Mouse (Mus musculus) CH12.LX (cell line): ENCODE data around the gene Krt84.

Experiments
- CTCF ChIP-seq, 2 experiments: IDR thresholded peaks in 1 of 2; conservative IDR thresholded peaks in 1 of 2; 2 replicates each; pipeline ENCODE4 v1.5.1; 2011 to 2012; ENCODE audit warnings: low read depth in 2 of 2, low read length in 2 of 2, improper control_type of control experiment in 1 of 2, inconsistent platforms in 1 of 2, mild to moderate bottlenecking in 1 of 2, moderate library complexity in 1 of 2
- EP300 ChIP-seq: IDR thresholded peaks from 2 replicates; pipeline ENCODE4 v1.6.1; 2011; ENCODE audit warnings: low read length, improper control_type of control experiment
- HCFC1 ChIP-seq: IDR thresholded peaks from 2 replicates; pipeline ENCODE4 v1.6.1; 2012; ENCODE audit warnings: low read depth, mild to moderate bottlenecking, inconsistent platforms, low read length, improper control_type of control experiment
- JUND ChIP-seq: conservative IDR thresholded peaks from 2 replicates; pipeline ENCODE4 v1.6.1; 2011; ENCODE audit warnings: low read depth, low read length, improper control_type of control experiment
- MAFK ChIP-seq: IDR thresholded peaks from 2 replicates; pipeline ENCODE4 v1.6.1; 2011; ENCODE audit warnings: low read length, improper control_type of control experiment; ENCODE audit not compliant: insufficient replicate concordance
- MXI1 ChIP-seq: IDR thresholded peaks from 2 replicates; pipeline ENCODE4 v1.6.1; 2011; ENCODE audit warnings: mild to moderate bottlenecking, low read depth, low read length, improper control_type of control experiment
- NRF1 ChIP-seq: IDR thresholded peaks from 2 replicates; pipeline ENCODE4 v1.6.1; 2014; ENCODE audit warnings: low read depth, mild to moderate bottlenecking, inconsistent platforms, low read length, improper control_type of control experiment, moderate library complexity
- POLR2A ChIP-seq: IDR thresholded peaks from 2 replicates; pipeline ENCODE4 v1.6.1; 2011; ENCODE audit warnings: low read depth, mild to moderate bottlenecking, improper control_type of control experiment, low read length
- POLR2AphosphoS2 ChIP-seq: IDR thresholded peaks from 2 replicates; pipeline ENCODE4 v1.6.1; 2011; ENCODE audit warnings: low read depth, low read length, improper control_type of control experiment
- RAD21 ChIP-seq: IDR thresholded peaks from 2 replicates; pipeline ENCODE4 v1.6.1; 2011; ENCODE audit warnings: low read depth, mild to moderate bottlenecking, low read length, improper control_type of control experiment, moderate library complexity
- TBP ChIP-seq: conservative IDR thresholded peaks from 2 replicates; pipeline ENCODE4 v1.6.1; 2011; ENCODE audit warnings: low read depth, low read length, improper control_type of control experiment
- TCF12 ChIP-seq: IDR thresholded peaks from 2 replicates; pipeline ENCODE4 v1.6.1; 2014; ENCODE audit warnings: low read depth, mild to moderate bottlenecking, inconsistent platforms, low read length, improper control_type of control experiment
- USF1 ChIP-seq: IDR thresholded peaks from 2 replicates; pipeline ENCODE4 v1.6.1; 2014; ENCODE audit warnings: low read depth, mild to moderate bottlenecking, inconsistent platforms, low read length, improper control_type of control experiment
- ZC3H11A ChIP-seq: IDR thresholded peaks from 2 replicates; pipeline ENCODE4 v1.6.1; 2012; ENCODE audit warnings: low read depth, mild to moderate bottlenecking, inconsistent platforms, low read length, improper control_type of control experiment

DNA sequence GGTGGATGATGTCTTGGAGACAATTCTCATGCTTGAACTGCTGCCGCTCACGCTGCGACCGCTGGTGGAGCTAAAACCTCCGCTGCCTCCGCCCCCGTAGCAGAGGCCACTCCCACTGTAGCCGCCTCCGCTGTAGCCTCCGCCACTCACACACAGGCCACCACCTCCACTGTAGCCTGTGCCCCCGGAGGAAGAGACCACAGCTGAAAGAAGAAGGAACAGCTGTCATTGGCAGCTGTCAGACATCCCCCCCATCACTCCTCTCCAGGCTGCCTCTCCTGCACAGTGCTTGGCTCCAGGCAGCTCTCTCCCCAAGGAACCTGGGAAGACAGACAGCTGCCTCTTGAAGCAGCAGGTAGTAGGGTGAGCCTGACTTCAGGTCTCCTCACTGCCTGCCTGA is 20.5 kb upstream of the Krt84 start:
- TF ChIP-seq CTCF (conservative IDR thresholded peaks at IDR 0.05 in 1 of 2, IDR thresholded peaks at IDR 0.05 in 1 of 2; ENCODE audit: low read depth in 2 of 2, low read length in 2 of 2) (peak in 1 of 2 experiments; percentile 2; a peak in 1 of 4 replicates), EP300 (no peak), TCF12 (no peak), TBP (no peak), POLR2AphosphoS2 (no peak), JUND (no peak), HCFC1 (no peak), USF1 (no peak), POLR2A (no peak), MXI1 (no peak), ZC3H11A (no peak), MAFK (no peak), RAD21 (no peak), NRF1 (no peak)
